ENCODE assay signal across 8 mouse cellular contexts in the genomic region with DNA sequence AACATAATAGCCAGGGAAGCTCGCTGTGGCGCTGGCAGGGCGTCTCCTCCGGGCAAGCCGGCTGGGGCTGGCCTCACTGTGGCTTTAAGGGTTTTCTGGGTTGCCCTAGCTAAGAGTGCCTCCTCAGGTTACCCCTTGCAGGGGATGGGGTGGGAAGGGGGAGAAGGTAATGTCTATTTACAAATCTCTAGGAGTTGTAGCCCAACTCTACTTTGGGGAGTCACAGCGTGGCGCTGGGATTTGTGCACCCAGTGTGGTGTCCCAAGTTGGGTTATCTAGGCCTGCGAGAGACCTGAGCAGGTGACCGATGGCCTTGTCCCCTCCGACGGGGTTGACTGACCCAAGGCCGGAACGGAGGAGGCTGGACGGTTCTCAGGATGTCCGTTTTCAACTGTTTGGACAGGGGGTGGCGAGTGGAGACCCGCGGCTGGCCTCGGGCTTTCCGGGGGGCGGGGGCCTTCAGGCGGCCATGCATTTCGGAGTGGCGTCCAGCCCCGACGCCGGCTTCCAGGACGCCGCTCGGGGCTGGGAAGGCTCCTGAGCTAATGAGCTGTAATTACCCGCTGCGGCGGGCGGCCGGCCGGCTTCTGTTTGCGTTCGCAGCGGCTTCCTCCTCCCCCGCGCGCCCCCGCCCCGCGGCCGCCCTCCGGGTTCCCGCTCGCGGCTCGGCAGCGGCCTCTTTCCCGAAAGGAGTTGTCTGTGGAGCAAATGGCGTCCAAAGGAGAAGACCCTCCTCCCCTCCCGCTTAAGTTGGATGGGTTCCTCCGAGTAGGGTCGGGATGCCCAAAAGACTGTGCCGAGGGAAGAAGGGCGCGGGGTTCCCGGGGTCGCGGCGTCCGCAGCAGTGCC. TPM values are rescaled to one million over a fixed set of nuclear protein-coding genes. Genes with fewer than 3 reads are reported as not detected.
DNase-seq lines count a peak whose midpoint lies in the region; ATAC-seq lines count a peak whose summit lies in the region.

No protein-coding gene starts in this region.

- peaks cover 85% of the 10 kb centered on the region for H3K27me3 ChIP-seq in embryonic facial prominence, embryonic 13.5 days
- peaks cover 62% of the 10 kb centered on the region for H3K27me3 ChIP-seq in hindbrain, embryonic 16.5 days (replicated peaks; ENCODE audit: control insufficient read depth, insufficient read depth, low read length)
- peaks cover 92% of the 10 kb centered on the region for H3K27me3 ChIP-seq in midbrain, embryonic 11.5 days (ENCODE audit: control insufficient read depth, insufficient read depth, low read length)

- peak overlapping the region; percentile 72 for H3K27ac ChIP-seq in embryonic facial prominence, embryonic 13.5 days
- H3K27ac ChIP-seq in hindbrain, embryonic 16.5 days (ENCODE audit: low read depth, low read length): peak overlapping the region; percentile 34; the same call in 1 of the 2 replicates
- H3K27ac ChIP-seq in midbrain, embryonic 11.5 days (ENCODE audit: low read depth, low read length): no peak overlapping the region

- H3K9ac ChIP-seq in embryonic facial prominence, embryonic 13.5 days: peak overlapping the region; percentile 78
- H3K9ac ChIP-seq in hindbrain, embryonic 16.5 days (ENCODE audit: low read depth, low read length): peak overlapping the region; percentile 47
- peak overlapping the region; percentile 31; the same call in 1 of the 2 replicates for H3K9ac ChIP-seq in midbrain, embryonic 11.5 days (ENCODE audit: low read length)

- H3K4me1 ChIP-seq in embryonic facial prominence, embryonic 13.5 days: peaks cover 66% of the 10 kb centered on the region
- peaks cover 29% of the 10 kb centered on the region for H3K4me1 ChIP-seq in hindbrain, embryonic 16.5 days (ENCODE audit: control insufficient read depth, insufficient read depth, low read depth, low read length)
- peaks cover 7% of the 10 kb centered on the region for H3K4me1 ChIP-seq in midbrain, embryonic 11.5 days (ENCODE audit: control insufficient read depth, insufficient read depth, low read length)

- H3K36me3 ChIP-seq in embryonic facial prominence, embryonic 13.5 days: no peaks in the 10 kb centered on the region
- no peaks in the 10 kb centered on the region for H3K36me3 ChIP-seq in hindbrain, embryonic 16.5 days (ENCODE audit: control insufficient read depth, insufficient read depth, low read length)
- no peaks in the 10 kb centered on the region for H3K36me3 ChIP-seq in midbrain, embryonic 11.5 days (ENCODE audit: control insufficient read depth, insufficient read depth, low read length)

- H3K9me3 ChIP-seq in embryonic facial prominence, embryonic 13.5 days: no peaks in the 10 kb centered on the region
- H3K9me3 ChIP-seq in hindbrain, embryonic 16.5 days (ENCODE audit: control insufficient read depth, low read length): no peaks in the 10 kb centered on the region
- no peaks in the 10 kb centered on the region for H3K9me3 ChIP-seq in midbrain, embryonic 11.5 days (ENCODE audit: control insufficient read depth, low read length)

- peak overlapping the region; percentile 49 for H3K4me3 ChIP-seq in embryonic facial prominence, embryonic 13.5 days
- peak overlapping the region; percentile 35 for H3K4me3 ChIP-seq in hindbrain, embryonic 16.5 days (ENCODE audit: low read length)
- peak overlapping the region; percentile 20 for H3K4me3 ChIP-seq in midbrain, embryonic 11.5 days (ENCODE audit: low read depth, low read length)

- peak; percentile 6 for DNase-seq in thymus, postnatal 0 days (ENCODE audit: low spot score)
- DNase-seq in thymus, postnatal 14 days: no peak
- DNase-seq in midbrain, embryonic 11.5 days (ENCODE audit: low spot score, missing footprints): peak; percentile 97
- no peak for DNase-seq in yolk sac, embryonic 10.5 days (ENCODE audit: low spot score)
- no peak for DNase-seq in c-Kit-positive CD71-positive TER-119-positive erythroid progenitor cells, embryonic 14.5 days (ENCODE audit: low spot score)

- H3K4me2 ChIP-seq in embryonic facial prominence, embryonic 13.5 days: peak overlapping the region; percentile 65
- H3K4me2 ChIP-seq in hindbrain, embryonic 16.5 days (ENCODE audit: low read length): peak overlapping the region; percentile 45
- peak overlapping the region; percentile 33 for H3K4me2 ChIP-seq in midbrain, embryonic 11.5 days

- under 1% methylated on average over 58 of the region's 65 CpGs for WGBS in embryonic facial prominence, embryonic 13.5 days
- WGBS in hindbrain, embryonic 16.5 days: under 1% methylated on average over 57 of the region's 65 CpGs
- WGBS in midbrain, embryonic 11.5 days: under 1% methylated on average over 57 of the region's 65 CpGs

- ATAC-seq in embryonic facial prominence, embryonic 13.5 days (ENCODE audit: insufficient number of reproducible peaks, insufficient read depth, low FRiP score, low TSS enrichment, low read depth): peak; percentile 39; the same call in 1 of the 2 replicates
- no peak for ATAC-seq in hindbrain, embryonic 16.5 days
- no peak for ATAC-seq in midbrain, embryonic 11.5 days (ENCODE audit: low FRiP score)
- ATAC-seq in erythroid progenitor cell, adult 5-6 weeks (replicated peaks; ENCODE audit: low FRiP score, poor library complexity, severe bottlenecking): no peak

RNA-seq across cellular contexts. Expression of gene Foxc1, which starts 4.5 kb away (rescaled TPM):
- polyA plus RNA-seq in thymus, postnatal 0 days (2015; fragmentation: Nextera tagmentation; extraction: Ambion mirVana): 0.75 TPM in 2 replicates
- polyA plus RNA-seq in embryonic facial prominence, embryonic 13.5 days (2015; fragmentation: Nextera tagmentation; extraction: Ambion mirVana): 1.6 and 2.9 TPM in 2 replicates
- polyA plus RNA-seq in hindbrain, embryonic 16.5 days (2015; fragmentation: Nextera tagmentation; extraction: Ambion mirVana): 0.63 and 0.84 TPM in 2 replicates
- 6.5 and 7.0 TPM in 2 replicates for polyA plus RNA-seq in midbrain, embryonic 11.5 days (2014; fragmentation: Nextera tagmentation; extraction: Ambion mirVana)
- total RNA-seq in erythroid progenitor cell, adult 5-6 weeks (2015; ENCODE audit: low replicate concordance): not detected in 2 replicates
- total RNA-seq in erythroid progenitor cell, adult 5-6 weeks (2017; ENCODE audit: low replicate concordance): not detected in 2 replicates

Comparison
In these comparisons a context has a peak if more than half of its experiments do, and no peak if none do; other contexts are left out.
1. DNase-seq: peak in thymus, postnatal 0 days (single experiment) and midbrain, embryonic 11.5 days (single experiment); none in thymus, postnatal 14 days (single experiment), yolk sac, embryonic 10.5 days (single experiment) and c-Kit-positive CD71-positive TER-119-positive erythroid progenitor cells, embryonic 14.5 days (single experiment).
2. Peak in every context shown above with its lines, with median percentiles within 50 percentile points of each other: H3K4me2 ChIP-seq, H3K4me3 ChIP-seq and H3K9ac ChIP-seq.